Mouse (Mus musculus): Measurements from ENCODE around the gene Mad2l1bp. TPM values are rescaled to one million over a fixed set of nuclear protein-coding genes. Genes with fewer than 3 reads are reported as not detected.
A peak's percentile ranks its signal among the peaks of the same experiment; 100 is the strongest.

Gene Mad2l1bp
- total RNA-seq (2021), result 10 to 100 TPM; 11.4 to 15.5 TPM

DNA sequence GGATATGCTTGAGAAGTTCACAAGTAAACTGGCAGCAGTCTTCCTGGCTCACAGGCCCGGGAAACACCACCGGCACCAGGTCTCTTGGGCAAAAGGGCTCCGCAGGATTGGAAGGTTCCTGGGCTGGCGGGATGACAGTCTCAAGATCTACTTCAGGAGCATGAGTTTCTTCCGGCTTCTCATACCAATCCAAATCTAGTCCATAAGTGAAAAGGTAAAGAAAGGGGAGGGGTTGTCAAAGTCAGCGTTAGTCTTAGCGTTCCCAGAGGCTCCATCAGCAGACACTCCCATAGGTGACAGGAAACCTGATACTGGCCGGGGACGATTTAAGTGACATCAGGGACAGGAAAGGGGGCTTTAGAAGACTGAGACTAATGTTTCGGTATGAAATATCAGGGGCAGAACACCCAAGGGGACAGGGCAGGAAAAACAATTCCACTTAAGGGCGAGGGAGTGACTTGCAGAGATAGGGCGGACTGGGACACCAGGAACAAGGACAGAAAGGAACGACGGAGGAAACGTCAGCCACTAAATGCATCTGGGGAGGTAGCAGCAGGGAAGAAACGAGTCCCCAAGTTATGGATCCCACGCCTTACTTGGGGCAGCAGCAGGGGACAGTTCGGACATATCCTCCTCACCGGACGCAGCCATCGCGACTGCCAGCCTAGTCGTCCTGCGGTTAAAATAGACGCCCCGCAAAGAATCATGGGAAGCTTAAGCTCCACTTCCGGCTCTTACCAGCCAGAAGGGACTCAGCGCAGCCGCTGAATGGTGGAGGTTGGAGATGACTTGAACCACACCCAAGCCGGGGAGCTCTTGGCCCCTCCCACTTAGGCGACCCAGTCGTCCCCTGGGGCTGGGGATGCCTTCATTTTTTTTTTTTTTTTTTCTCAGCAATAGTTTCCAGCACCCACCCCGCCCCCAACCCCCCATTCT lies at the start of gene Mad2l1bp:
Gene Mad2l1bp (minus strand): TSS at position 707 of the 936 bp plus-strand sequence.
- intact Hi-C loops (cut with DNase I), result no loop called here
- peak; percentile 86 to 88 for DNase-seq (ENCODE audit: low spot score in 2 of 2)

GRCm38 (mm10) chr17:46203078-46203477 lies 49.7 kb upstream of the Mad2l1bp start:
- DNase-seq (ENCODE audit: low spot score in 2 of 2), result no peak

GRCm38 (mm10) chr17:46202421-46203071 lies 49.2 kb upstream of the Mad2l1bp start, which contains the start of the genes Polh and Xpo5:
TSS of gene Polh (minus strand) at chr17:46202645.
TSS of gene Xpo5 (plus strand) at chr17:46202782.
- peak; percentile 91 to 95 for DNase-seq (ENCODE audit: low spot score in 2 of 2)
- intact Hi-C loops (cut with DNase I), result no loop called here

More at GRCm38 (mm10) chr17:46203078-46203477, 49.7 kb upstream of the Mad2l1bp start:
- intact Hi-C loops (cut with DNase I), result no loop called here

DNA sequence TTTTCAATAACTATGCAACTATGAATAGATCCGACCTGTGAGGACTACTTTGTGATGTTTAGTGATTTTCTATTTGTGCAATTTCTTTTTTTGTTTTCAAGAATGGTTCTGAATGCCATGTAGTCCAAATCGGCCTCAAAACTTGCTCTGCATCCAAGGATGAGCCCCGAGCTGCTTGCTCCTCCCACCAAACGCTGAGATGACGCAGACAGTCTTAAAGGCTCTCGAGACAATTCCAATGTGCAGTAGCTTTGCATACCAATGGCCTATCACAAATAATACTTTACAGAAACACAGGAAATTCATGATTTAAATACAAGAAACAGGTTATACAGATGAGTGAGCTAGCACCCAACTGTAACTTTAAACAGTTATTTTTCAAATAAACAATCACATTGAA lies 47.8 kb upstream of the Mad2l1bp start:
- no peak for DNase-seq (ENCODE audit: low spot score in 2 of 2)
- intact Hi-C loops (cut with DNase I), result no loop called here

DNA sequence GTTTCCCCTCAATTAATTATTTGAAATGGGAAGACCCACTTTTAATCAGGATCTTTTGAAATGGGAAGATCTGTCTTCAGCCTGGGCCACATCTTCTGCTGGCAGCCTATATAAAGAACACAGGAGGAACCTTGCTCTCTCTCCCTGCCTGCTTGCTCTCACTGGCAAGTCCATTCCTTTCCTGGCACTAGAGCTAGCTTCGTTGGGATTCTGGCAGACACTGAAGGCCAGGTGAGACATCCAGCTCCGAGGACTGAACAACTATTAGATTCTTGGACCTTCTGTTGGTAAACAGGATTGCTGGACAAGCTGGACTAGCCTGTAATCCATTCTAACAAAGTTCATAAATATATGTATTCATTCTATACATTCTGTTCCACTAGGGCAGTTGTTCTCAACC lies 35.5 kb upstream of the Mad2l1bp start:
- intact Hi-C loops (cut with DNase I), result no loop called here

GRCm38 (mm10) chr17:46182273-46182672 lies 28.9 kb upstream of the Mad2l1bp start:
- intact Hi-C loops (cut with DNase I), result loop anchor here (5.0 kb wide), 1 partner anchor 40 kb away; no protein-coding TSS in a partner anchor
- DNase-seq (ENCODE audit: low spot score in 2 of 2), result no peak

More for the DNA sequence above, 35.5 kb upstream of the Mad2l1bp start:
- DNase-seq (ENCODE audit: low spot score in 2 of 2), result no peak

GRCm38 (mm10) chr17:46170538-46170937 lies 17.2 kb upstream of the Mad2l1bp start:
- DNase-seq (ENCODE audit: low spot score in 2 of 2), result no peak
- intact Hi-C loops (cut with DNase I), result no loop called here

DNA sequence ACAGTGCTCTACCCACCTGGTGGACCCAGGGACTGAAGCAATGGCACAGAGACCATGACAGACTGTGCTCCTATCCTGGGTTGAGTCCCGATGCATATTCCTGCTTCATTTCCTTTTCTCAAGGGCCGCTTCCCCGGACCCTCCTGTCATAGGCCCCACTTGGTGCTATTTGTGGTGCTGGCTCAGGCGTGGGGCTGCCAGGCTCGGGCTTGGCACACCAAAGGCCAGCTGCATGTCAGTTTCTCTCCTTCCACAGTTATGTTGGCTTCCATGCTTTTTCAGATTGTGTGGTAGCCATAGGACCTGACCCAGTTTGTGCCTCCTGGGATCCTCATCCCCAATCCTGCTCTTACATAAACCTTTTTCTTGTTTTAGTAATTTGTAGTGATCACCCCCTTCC lies 15.4 kb upstream of the Mad2l1bp start:
- no peak for DNase-seq (ENCODE audit: low spot score in 2 of 2)
- intact Hi-C loops (cut with DNase I), result loop anchor here (10.0 kb wide), 1 partner anchor 434 kb away; the partner anchor contains the start of gene 1600014C23Rik

DNA sequence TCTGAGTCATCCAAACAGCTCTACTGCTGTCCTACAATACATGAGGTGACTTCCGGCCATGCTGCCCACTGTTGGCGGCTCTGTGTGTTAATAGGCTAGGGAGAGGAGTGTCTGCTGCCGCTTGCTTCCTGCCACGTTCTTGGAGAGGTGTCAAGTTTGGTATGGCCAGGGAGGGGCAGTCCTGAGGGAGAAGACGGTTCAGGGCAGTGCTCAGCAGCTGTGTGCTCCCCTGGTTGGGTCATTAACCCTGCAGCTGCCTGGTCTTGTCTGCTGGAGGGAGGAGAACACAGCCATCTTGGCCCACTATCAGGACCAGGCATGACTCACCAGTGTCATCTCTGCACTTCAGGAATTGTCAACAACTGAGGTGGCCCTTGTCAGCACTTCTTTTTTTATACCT lies 15.0 kb upstream of the Mad2l1bp start:
- DNase-seq (ENCODE audit: low spot score in 2 of 2), result no peak
- intact Hi-C loops (cut with DNase I), result loop anchor here (10.0 kb wide), 1 partner anchor 434 kb away; the partner anchor contains the start of gene 1600014C23Rik

DNA sequence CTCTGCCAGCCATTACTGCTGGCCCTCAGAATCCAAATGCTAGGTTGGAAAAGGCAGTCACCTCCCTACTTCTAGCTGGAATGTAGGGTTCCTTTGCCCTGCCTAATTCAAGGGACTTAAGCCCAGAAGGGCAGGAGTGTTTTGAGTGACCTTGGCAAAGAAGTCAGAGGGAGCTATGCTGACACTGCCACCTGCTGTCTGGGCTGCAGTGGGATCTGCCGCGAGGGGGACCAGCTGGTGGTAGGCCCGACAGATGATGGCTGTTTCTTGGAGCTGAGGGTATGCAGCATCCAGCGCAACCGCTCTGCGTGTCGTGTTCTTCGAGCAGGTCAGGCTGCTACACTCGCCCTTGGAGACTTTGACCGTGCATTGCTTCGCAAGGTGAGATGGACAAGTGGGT lies 13.7 kb upstream of the Mad2l1bp start:
- DNase-seq (ENCODE audit: low spot score in 2 of 2), result no peak
- intact Hi-C loops (cut with DNase I), result loop anchor here (10.0 kb wide), 1 partner anchor 432 kb away; the partner anchor contains the start of gene 1600014C23Rik

DNA sequence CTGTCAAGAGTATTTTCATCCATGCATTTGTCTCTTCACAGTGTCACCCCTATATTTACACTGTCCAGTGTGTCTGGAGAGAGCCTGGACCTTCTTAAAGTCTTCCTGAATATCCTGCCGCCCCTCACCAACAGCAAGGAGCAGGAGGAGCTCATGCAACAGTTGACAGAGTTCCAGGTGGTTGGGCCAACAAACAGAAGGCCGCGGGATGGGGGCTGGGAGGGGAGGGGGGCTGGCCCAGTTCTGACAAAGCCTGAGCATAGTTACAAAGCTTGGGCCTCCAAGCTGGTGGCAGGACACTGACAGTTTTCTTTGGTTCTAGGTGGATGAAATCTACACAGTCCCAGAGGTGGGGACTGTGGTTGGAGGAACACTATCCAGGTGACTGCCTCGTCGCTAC lies 12.9 kb upstream of the Mad2l1bp start:
- intact Hi-C loops (cut with DNase I), result loop anchor here (10.0 kb wide), 1 partner anchor 431 kb away; the partner anchor contains the start of gene 1600014C23Rik
- DNase-seq (ENCODE audit: low spot score in 2 of 2), result no peak

GRCm38 (mm10) chr17:46165460-46165859 lies 12.1 kb upstream of the Mad2l1bp start:
- intact Hi-C loops (cut with DNase I), result loop anchor here (10.0 kb wide), 1 partner anchor 431 kb away; the partner anchor contains the start of gene 1600014C23Rik
- no peak for DNase-seq (ENCODE audit: low spot score in 2 of 2)

- intact Hi-C loops (cut with DNase I), result loop anchor here (10.0 kb wide), 1 partner anchor 430 kb away; the partner anchor contains the start of gene 1600014C23Rik
- DNase-seq (ENCODE audit: low spot score in 2 of 2), result no peak
Observed at GRCm38 (mm10) chr17:46164791-46165190, 11.4 kb upstream of the Mad2l1bp start.

DNA sequence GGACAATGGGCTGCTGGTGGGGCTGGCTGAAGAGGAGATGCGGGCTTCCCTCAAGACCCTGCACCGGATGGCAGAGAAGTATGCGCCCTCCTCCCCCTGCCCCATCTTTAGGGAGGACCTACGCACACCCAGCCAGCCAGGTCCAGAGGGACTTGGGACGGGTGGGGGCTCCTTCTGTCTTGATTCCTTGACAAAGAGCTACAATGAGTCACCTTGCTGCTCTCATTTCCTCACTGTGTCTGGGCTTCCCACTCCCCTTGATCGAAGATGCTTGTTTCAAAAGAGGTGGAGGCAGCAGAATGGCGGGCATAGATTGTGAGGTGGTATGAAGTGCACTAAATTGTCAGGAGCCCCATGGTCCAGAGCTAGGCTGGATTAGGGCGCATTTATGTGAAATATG lies 10.9 kb upstream of the Mad2l1bp start:
- intact Hi-C loops (cut with DNase I), result loop anchor here (10.0 kb wide), 1 partner anchor 430 kb away; the partner anchor contains the start of gene 1600014C23Rik
- no peak for DNase-seq (ENCODE audit: low spot score in 2 of 2)

GRCm38 (mm10) chr17:46162951-46163421 lies 9.6 kb upstream of the Mad2l1bp start:
- intact Hi-C loops (cut with DNase I), result loop anchor here (1.0 to 10.0 kb wide), 2 partner anchors 37 to 428 kb away; partner anchors contain the start of gene 1600014C23Rik
- DNase-seq (ENCODE audit: low spot score in 2 of 2), result no peak

GRCm38 (mm10) chr17:46162551-46162950 lies 9.2 kb upstream of the Mad2l1bp start:
- intact Hi-C loops (cut with DNase I), result loop anchor here (10.0 kb wide), 1 partner anchor 428 kb away; the partner anchor contains the start of gene 1600014C23Rik
- no peak for DNase-seq (ENCODE audit: low spot score in 2 of 2)

GRCm38 (mm10) chr17:46161710-46162109 lies 8.4 kb upstream of the Mad2l1bp start:
- no peak for DNase-seq (ENCODE audit: low spot score in 2 of 2)
- intact Hi-C loops (cut with DNase I), result loop anchor here (10.0 kb wide), 1 partner anchor 427 kb away; the partner anchor contains the start of gene 1600014C23Rik

- no peak for DNase-seq (ENCODE audit: low spot score in 2 of 2)
Observed at GRCm38 (mm10) chr17:46161179-46161578, 7.8 kb upstream of the Mad2l1bp start.

GRCm38 (mm10) chr17:46160686-46161085 lies 7.3 kb upstream of the Mad2l1bp start, which contains the start of gene Gtpbp2:
TSS of gene Gtpbp2 (plus strand) at chr17:46161032.
- peak; percentile 93 to 94 for DNase-seq (ENCODE audit: low spot score in 2 of 2)
- intact Hi-C loops (cut with DNase I), result loop anchor here (10.0 kb wide), 1 partner anchor 426 kb away; the partner anchor contains the start of gene 1600014C23Rik

More at GRCm38 (mm10) chr17:46161179-46161578, 7.8 kb upstream of the Mad2l1bp start:
- intact Hi-C loops (cut with DNase I), result loop anchor here (10.0 kb wide), 1 partner anchor 426 kb away; the partner anchor contains the start of gene 1600014C23Rik

Measured in left cerebral cortex, postnatal 36 days (tissue).